ENCODE assay signal across 15 mouse cellular contexts in genomic region chr8:70281001-70281400, GRCm38 (mm10). TPM values are rescaled to one million over a fixed set of nuclear protein-coding genes. Genes with fewer than 3 reads are reported as not detected.
A peak's percentile ranks its signal among the peaks of the same experiment; 100 is the strongest.
DNase-seq lines count a peak whose midpoint lies in the region; ATAC-seq and TF ChIP-seq lines count a peak whose summit lies in the region.
"Had no signal": no experiment of that assay in that cellular context is flagged by ENCODE, and none has a peak within 500 bp of the region (broad histone marks: within the 10 kb centered on the region; RNA-seq: fewer than 3 reads in every experiment).

No protein-coding gene starts in this region.

- DNase-seq in heart, adult 2 months = no peak
- peak; percentile 54 for DNase-seq in layer of hippocampus, adult 9-11 months
- DNase-seq in layer of hippocampus, postnatal 10 days (ENCODE audit: low spot score in 2 of 2) = no peak
- DNase-seq in stomach, postnatal 0 days (ENCODE audit: low spot score) = no peak
- no peak for DNase-seq in cerebellum, adult 2 months
- DNase-seq: adrenal gland, postnatal 10 days; cerebellum, postnatal 36 days; kidney, adult 8-10 months; midbrain, embryonic 14.5 days had no signal

- intact Hi-C loops in heart, adult 2 months (cut with DNase I) = no loop called here

- ATAC-seq in heart, embryonic 15.5 days (replicated peaks; ENCODE audit: insufficient number of reproducible peaks, insufficient read depth, low FRiP score, low read depth) = no peak
- ATAC-seq in stomach, embryonic 15.5 days (ENCODE audit: insufficient read depth, low FRiP score, low read depth) = no peak
- no peak for ATAC-seq in stomach, postnatal 0 days (ENCODE audit: low FRiP score, low TSS enrichment)

- 43% methylated on average over 3 of the region's 3 CpGs for WGBS in heart, embryonic 15.5 days
- 27% methylated on average over 3 of the region's 3 CpGs for WGBS in heart, adult 2 months
- 33% methylated on average over 3 of the region's 3 CpGs for WGBS in stomach, embryonic 15.5 days
- 39% methylated on average over 3 of the region's 3 CpGs for WGBS in stomach, postnatal 0 days
- 54% methylated on average over 3 of the region's 3 CpGs for WGBS in cerebellum, adult 2 months

- TF ChIP-seq POLR2A in heart, adult 2 months (IDR thresholded peaks at IDR 0.05; ENCODE audit: insufficient read depth, low read depth, low read length) = no peak
- no peak for TF ChIP-seq POLR2A in cerebellum, adult 2 months (IDR thresholded peaks at IDR 0.05; ENCODE audit: borderline replicate concordance, insufficient read depth, low read length)

- H3K27me3 ChIP-seq in heart, embryonic 15.5 days = no peaks in the 10 kb centered on the region
- H3K27me3 ChIP-seq in heart, adult 2 months (ENCODE audit: control insufficient read depth, insufficient read depth, low read length) = no peaks in the 10 kb centered on the region
- no peaks in the 10 kb centered on the region for H3K27me3 ChIP-seq in stomach, embryonic 15.5 days (replicated peaks)
- no peaks in the 10 kb centered on the region for H3K27me3 ChIP-seq in stomach, postnatal 0 days (ENCODE audit: control insufficient read depth, insufficient read depth, low read length)
- peaks cover 6% of the 10 kb centered on the region; the same call in 1 of the 2 replicates for H3K27me3 ChIP-seq in cerebellum, adult 2 months (ENCODE audit: control insufficient read depth, insufficient read depth, low read length)
- H3K27me3 ChIP-seq: embryonic facial prominence, embryonic 15.5 days had no signal

- TF ChIP-seq EP300 in heart, adult 2 months (IDR thresholded peaks at IDR 0.05; ENCODE audit: insufficient read depth, low read depth, low read length) = no peak
- TF ChIP-seq EP300 in stomach, postnatal 0 days (optimal IDR thresholded peaks at IDR 0.05) = no peak

- H3K9me3 ChIP-seq in heart, embryonic 15.5 days (replicated peaks) = no peaks in the 10 kb centered on the region
- H3K9me3 ChIP-seq in stomach, embryonic 15.5 days = no peaks in the 10 kb centered on the region
- H3K9me3 ChIP-seq in stomach, postnatal 0 days (ENCODE audit: control insufficient read depth, low read length) = no peaks in the 10 kb centered on the region
- H3K9me3 ChIP-seq: embryonic facial prominence, embryonic 15.5 days had no signal

- no peak for TF ChIP-seq CTCF in heart, adult 2 months (IDR thresholded peaks at IDR 0.05)
- no peak for TF ChIP-seq CTCF in stomach, postnatal 0 days (IDR thresholded peaks at IDR 0.05; ENCODE audit: low read depth)
- no peak for TF ChIP-seq CTCF in cerebellum, adult 2 months (IDR thresholded peaks at IDR 0.05; ENCODE audit: borderline replicate concordance, insufficient read depth, low read depth, low read length)

- no peak overlapping the region for H3K4me3 ChIP-seq in heart, embryonic 15.5 days
- no peak overlapping the region for H3K4me3 ChIP-seq in heart, adult 2 months
- no peak overlapping the region for H3K4me3 ChIP-seq in stomach, embryonic 15.5 days (replicated peaks)
- no peak overlapping the region for H3K4me3 ChIP-seq in stomach, postnatal 0 days (ENCODE audit: low read depth, low read length)
- no peak overlapping the region for H3K4me3 ChIP-seq in cerebellum, adult 2 months (replicated peaks; ENCODE audit: insufficient read depth, low read depth, low read length)
- H3K4me3 ChIP-seq: embryonic facial prominence, embryonic 15.5 days; left cerebral cortex, adult 2 months had no signal

- H3K36me3 ChIP-seq in heart, embryonic 15.5 days = peaks cover 9% of the 10 kb centered on the region
- H3K36me3 ChIP-seq in heart, adult 2 months (ENCODE audit: control insufficient read depth, insufficient read depth, low read length) = no peaks in the 10 kb centered on the region
- peaks cover 9% of the 10 kb centered on the region for H3K36me3 ChIP-seq in stomach, embryonic 15.5 days
- peaks cover 1% of the 10 kb centered on the region; the same call in 1 of the 2 replicates for H3K36me3 ChIP-seq in stomach, postnatal 0 days (ENCODE audit: control insufficient read depth, insufficient read depth, low read length)

- no peaks in the 10 kb centered on the region for H3K79me2 ChIP-seq in heart, adult 2 months (replicated peaks; ENCODE audit: control insufficient read depth, insufficient read depth, low read length)

- H3K9ac ChIP-seq in heart, embryonic 15.5 days = no peak overlapping the region
- H3K9ac ChIP-seq in heart, adult 2 months (ENCODE audit: low read depth, low read length) = no peak overlapping the region
- H3K9ac ChIP-seq in stomach, embryonic 15.5 days = no peak overlapping the region
- H3K9ac ChIP-seq in stomach, postnatal 0 days (ENCODE audit: low read length) = no peak overlapping the region
- H3K9ac ChIP-seq: embryonic facial prominence, embryonic 15.5 days had no signal

- H3K4me2 ChIP-seq in heart, embryonic 15.5 days = no peak overlapping the region
- no peak overlapping the region for H3K4me2 ChIP-seq in stomach, embryonic 15.5 days
- no peak overlapping the region for H3K4me2 ChIP-seq in stomach, postnatal 0 days (replicated peaks; ENCODE audit: low read depth)
- H3K4me2 ChIP-seq: embryonic facial prominence, embryonic 15.5 days had no signal

- peak overlapping the region; percentile 86; the same call in 1 of the 2 replicates for H3K27ac ChIP-seq in heart, embryonic 15.5 days
- no peak overlapping the region for H3K27ac ChIP-seq in heart, adult 2 months
- H3K27ac ChIP-seq in stomach, embryonic 15.5 days = 0 out of 2 replicates have a peak overlapping the region, but pooled peaks have one; percentile 74
- no peak overlapping the region for H3K27ac ChIP-seq in stomach, postnatal 0 days (replicated peaks)
- no peak overlapping the region for H3K27ac ChIP-seq in cerebellum, adult 2 months (ENCODE audit: insufficient read depth, low read length)
- H3K27ac ChIP-seq: embryonic facial prominence, embryonic 15.5 days; left cerebral cortex, adult 2 months had no signal

- H3K4me1 ChIP-seq in heart, embryonic 15.5 days (replicated peaks) = peaks cover 43% of the 10 kb centered on the region
- peaks cover 17% of the 10 kb centered on the region for H3K4me1 ChIP-seq in heart, adult 2 months (ENCODE audit: control insufficient read depth, insufficient read depth, low read length)
- H3K4me1 ChIP-seq in stomach, embryonic 15.5 days = peaks cover 14% of the 10 kb centered on the region
- H3K4me1 ChIP-seq in stomach, postnatal 0 days (replicated peaks; ENCODE audit: control insufficient read depth, insufficient read depth) = no peaks in the 10 kb centered on the region
- H3K4me1 ChIP-seq in cerebellum, adult 2 months (ENCODE audit: control insufficient read depth, insufficient read depth, low read length) = no peaks in the 10 kb centered on the region; the same call in 1 of the 2 replicates

RNA-seq across cellular contexts. Expression of gene Homer3, which starts 1.6 kb away (rescaled TPM):
- 24.2 and 33.6 TPM in 2 replicates for polyA plus RNA-seq in heart, embryonic 15.5 days (2015; fragmentation: Nextera tagmentation; extraction: Ambion mirVana)
- 1 to 10 TPM; 7.2 to 8.3 TPM for total RNA-seq in heart, adult 2 months (2021)
- 13.6 and 14.9 TPM in 2 replicates for polyA plus RNA-seq in heart, adult 2 months (2012; rRNA removed)
- 10 to 100 TPM; 45.7 to 47.0 TPM for total RNA-seq in layer of hippocampus, postnatal 10 days (2021)
- 32.7 and 38.9 TPM in 2 replicates for polyA plus RNA-seq in stomach, embryonic 15.5 days (2015; fragmentation: Nextera tagmentation; extraction: Ambion mirVana)
- 13.8 and 17.5 TPM in 2 replicates for polyA plus RNA-seq in stomach, postnatal 0 days (2015; fragmentation: Nextera tagmentation; extraction: Ambion mirVana)
- polyA plus RNA-seq in cerebellum, adult 2 months (2012; rRNA removed) = 262 and 322 TPM in 2 replicates

RNA-seq across cellular contexts. Expression of gene Ddx49, which starts 21.3 kb away (rescaled TPM):
- polyA plus RNA-seq in heart, embryonic 15.5 days (2015; fragmentation: Nextera tagmentation; extraction: Ambion mirVana) = 25.2 and 33.6 TPM in 2 replicates
- total RNA-seq in heart, adult 2 months (2021) = 10 to 100 TPM; 21.6 to 26.4 TPM
- polyA plus RNA-seq in heart, adult 2 months (2012; rRNA removed) = 24.3 and 27.1 TPM in 2 replicates
- 10 to 100 TPM; 49.0 to 53.0 TPM for total RNA-seq in layer of hippocampus, postnatal 10 days (2021)
- polyA plus RNA-seq in stomach, embryonic 15.5 days (2015; fragmentation: Nextera tagmentation; extraction: Ambion mirVana) = 46.3 and 49.8 TPM in 2 replicates
- 35.0 and 36.0 TPM in 2 replicates for polyA plus RNA-seq in stomach, postnatal 0 days (2015; fragmentation: Nextera tagmentation; extraction: Ambion mirVana)
- polyA plus RNA-seq in cerebellum, adult 2 months (2012; rRNA removed) = 42.9 and 45.0 TPM in 2 replicates

RNA-seq across cellular contexts. Expression of gene Cope, which starts 21.3 kb away (rescaled TPM):
- 241 and 335 TPM in 2 replicates for polyA plus RNA-seq in heart, embryonic 15.5 days (2015; fragmentation: Nextera tagmentation; extraction: Ambion mirVana)
- 100 to 1,000 TPM; 147 to 155 TPM for total RNA-seq in heart, adult 2 months (2021)
- polyA plus RNA-seq in heart, adult 2 months (2012; rRNA removed) = 193 and 209 TPM in 2 replicates
- 100 to 1,000 TPM; 122 to 145 TPM for total RNA-seq in layer of hippocampus, postnatal 10 days (2021)
- polyA plus RNA-seq in stomach, embryonic 15.5 days (2015; fragmentation: Nextera tagmentation; extraction: Ambion mirVana) = 379 and 398 TPM in 2 replicates
- polyA plus RNA-seq in stomach, postnatal 0 days (2015; fragmentation: Nextera tagmentation; extraction: Ambion mirVana) = 347 and 366 TPM in 2 replicates
- polyA plus RNA-seq in cerebellum, adult 2 months (2012; rRNA removed) = 286 and 287 TPM in 2 replicates

RNA-seq across cellular contexts. Expression of gene Cers1, which starts 34.6 kb away (rescaled TPM):
- 1.3 and 2.3 TPM in 2 replicates for polyA plus RNA-seq in heart, embryonic 15.5 days (2015; fragmentation: Nextera tagmentation; extraction: Ambion mirVana)
- under 1 TPM; 0.34 to 0.64 TPM for total RNA-seq in heart, adult 2 months (2021)
- 0.97 and 1.2 TPM in 2 replicates for polyA plus RNA-seq in heart, adult 2 months (2012; rRNA removed)
- total RNA-seq in layer of hippocampus, postnatal 10 days (2021) = 10 to 100 TPM; 94.6 to 99.0 TPM
- 4.2 and 4.4 TPM in 2 replicates for polyA plus RNA-seq in stomach, embryonic 15.5 days (2015; fragmentation: Nextera tagmentation; extraction: Ambion mirVana)
- polyA plus RNA-seq in stomach, postnatal 0 days (2015; fragmentation: Nextera tagmentation; extraction: Ambion mirVana) = 2.0 and 2.6 TPM in 2 replicates
- polyA plus RNA-seq in cerebellum, adult 2 months (2012; rRNA removed) = 55.5 and 56.8 TPM in 2 replicates
- total RNA-seq: liver, adult 2 months; neutrophil, adult 5-6 weeks had no signal

RNA-seq across cellular contexts. Expression of gene Armc6, which starts 46.7 kb away (rescaled TPM):
- 16.4 and 24.0 TPM in 2 replicates for polyA plus RNA-seq in heart, embryonic 15.5 days (2015; fragmentation: Nextera tagmentation; extraction: Ambion mirVana)
- 1 to 10 TPM; 7.0 to 8.4 TPM for total RNA-seq in heart, adult 2 months (2021)
- polyA plus RNA-seq in heart, adult 2 months (2012; rRNA removed) = 9.4 and 16.0 TPM in 2 replicates
- 10 to 100 TPM; 88.5 to 90.7 TPM for total RNA-seq in layer of hippocampus, postnatal 10 days (2021)
- 21.7 and 26.4 TPM in 2 replicates for polyA plus RNA-seq in stomach, embryonic 15.5 days (2015; fragmentation: Nextera tagmentation; extraction: Ambion mirVana)
- polyA plus RNA-seq in stomach, postnatal 0 days (2015; fragmentation: Nextera tagmentation; extraction: Ambion mirVana) = 11.9 and 12.9 TPM in 2 replicates
- polyA plus RNA-seq in cerebellum, adult 2 months (2012; rRNA removed) = 45.8 and 46.7 TPM in 2 replicates

Comparison
In these comparisons a context has a peak if more than half of its experiments do, and no peak if none do; other contexts are left out.
1. H3K27ac ChIP-seq: peak in heart, embryonic 15.5 days (single experiment) and stomach, embryonic 15.5 days (single experiment); none in heart, adult 2 months (single experiment), stomach, postnatal 0 days (single experiment) and cerebellum, adult 2 months (single experiment).